Mouse (Mus musculus) heart, embryonic 16.5 days (tissue): ENCODE measurements around the gene Arhgef16. TPM values are rescaled to one million over a fixed set of nuclear protein-coding genes. Genes with fewer than 3 reads are reported as not detected.

Experiments
- ATAC-seq: fragments of 200-750 bp; cut with Nextera tagmentation; replicated peaks from 2 replicates; pipeline ENCODE4 v1.8.0; 2017; ENCODE audit warnings: moderate number of reproducible peaks; ENCODE audit not compliant: insufficient read depth, low FRiP score; ENCODE audit errors: extremely low read depth
- H3K27ac ChIP-seq: fragments of 300-500 bp; sonication (generic); 2 replicates; pipeline ENCODE4 v1.5.1; 2014; ENCODE audit warnings: mild to moderate bottlenecking, low read length, control low read depth, moderate library complexity
- H3K27me3 ChIP-seq: fragments of 300-500 bp; sonication (generic); 2 replicates; pipeline ENCODE4 v1.6.1; 2014; ENCODE audit warnings: low read length, mixed read lengths; ENCODE audit not compliant: control insufficient read depth, insufficient read depth
- H3K36me3 ChIP-seq: fragments of 300-500 bp; sonication (generic); 2 replicates; pipeline ENCODE4 v1.6.1; 2014; ENCODE audit not compliant: control insufficient read depth, insufficient read depth
- H3K4me1 ChIP-seq: fragments of 300-500 bp; sonication (generic); 2 replicates; pipeline ENCODE4 v1.6.1; 2014; ENCODE audit warnings: low read length, mixed read lengths; ENCODE audit not compliant: control insufficient read depth, insufficient read depth
- H3K4me2 ChIP-seq: fragments of 300-500 bp; sonication (generic); 2 replicates; pipeline ENCODE4 v1.6.1; 2014; ENCODE audit warnings: low read depth, mild to moderate bottlenecking, control low read depth, low read length
- H3K4me3 ChIP-seq: fragments of 300-500 bp; sonication (generic); 2 replicates; pipeline ENCODE4 v1.5.1; 2014; ENCODE audit warnings: mild to moderate bottlenecking, control low read depth, low read length
- H3K9ac ChIP-seq: fragments of 300-500 bp; sonication (generic); 2 replicates; pipeline ENCODE4 v1.6.1; 2014; ENCODE audit warnings: low read length, control low read depth
- H3K9me3 ChIP-seq: fragments of 300-500 bp; sonication (generic); replicated peaks from 2 replicates; pipeline ENCODE4 v1.6.1; 2016; ENCODE audit warnings: low read length; ENCODE audit not compliant: control insufficient read depth
- WGBS: fragments of 180-500 bp; shearing (Covaris S2); extraction: QIAGEN DNeasy Blood & Tissue Kit; methylation state at CpG from one replicate; pipeline ENCODE4 v1.1.7; 2014; 5-methylcytosine and 5-hydroxymethylcytosine counted together
- polyA plus RNA-seq: library from polyadenylated mRNA; unstranded; fragments of >200 nt; fragmentation: Nextera tagmentation; extraction: Ambion mirVana; gene quantifications from 2 replicates; pipeline ENCODE4 v1.2.1, GENCODE M21; 2015

Gene Arhgef16
- polyA plus RNA-seq, 1 experiment from 2014 or later: 4.3 TPM

GRCm38 (mm10) chr4:154262071-154262470 lies 39.4 kb downstream of the Arhgef16 start:
- Histone ChIP-seq H3K27me3 (no peaks in the 10 kb centered on the region), H3K9me3 (no peaks in the 10 kb centered on the region), H3K4me1 (no peaks in the 10 kb centered on the region), H3K9ac (no peak overlapping the region), H3K36me3 (no peaks in the 10 kb centered on the region), H3K4me3 (no peak overlapping the region), H3K27ac (no peak overlapping the region), H3K4me2 (no peak overlapping the region)
- ATAC-seq: no peak
- 39% methylated on average over 4 of the region's 4 CpGs for WGBS

- Histone ChIP-seq H3K27me3 (no peaks in the 10 kb centered on the region), H3K36me3 (no peaks in the 10 kb centered on the region), H3K9ac (no peak overlapping the region), H3K4me1 (no peaks in the 10 kb centered on the region), H3K4me3 (no peak overlapping the region), H3K27ac (no peak overlapping the region), H3K9me3 (no peaks in the 10 kb centered on the region), H3K4me2 (no peak overlapping the region)
- WGBS: 89% methylated on average over 5 of the region's 5 CpGs
- no peak for ATAC-seq
Measured at GRCm38 (mm10) chr4:154260755-154261154, 40.7 kb downstream of the Arhgef16 start.

- Histone ChIP-seq H3K27ac (no peak overlapping the region), H3K4me2 (no peak overlapping the region), H3K9ac (no peak overlapping the region), H3K27me3 (no peaks in the 10 kb centered on the region), H3K36me3 (no peaks in the 10 kb centered on the region), H3K4me3 (no peak overlapping the region), H3K4me1 (no peaks in the 10 kb centered on the region), H3K9me3 (no peaks in the 10 kb centered on the region)
- WGBS: 85% methylated on average over 20 of the region's 20 CpGs
- no peak for ATAC-seq
Measured at GRCm38 (mm10) chr4:154252537-154253255, 48.8 kb downstream of the Arhgef16 start.

- Histone ChIP-seq H3K9ac (no peak overlapping the region), H3K4me1 (0 out of 2 replicates have a peak, but pooled peaks cover 6% of the 10 kb centered on the region), H3K27me3 (no peaks in the 10 kb centered on the region), H3K27ac (no peak overlapping the region), H3K4me2 (no peak overlapping the region), H3K9me3 (no peaks in the 10 kb centered on the region), H3K4me3 (no peak overlapping the region), H3K36me3 (no peaks in the 10 kb centered on the region)
- 81% methylated on average over 8 of the region's 8 CpGs for WGBS
- no peak for ATAC-seq
Measured at GRCm38 (mm10) chr4:154249316-154249715, 52.2 kb downstream of the Arhgef16 start.

GRCm38 (mm10) chr4:154248092-154248805 lies 53.2 kb downstream of the Arhgef16 start:
- Histone ChIP-seq H3K4me1 (0 out of 2 replicates have a peak, but pooled peaks cover 6% of the 10 kb centered on the region), H3K4me3 (no peak overlapping the region), H3K9me3 (no peaks in the 10 kb centered on the region), H3K9ac (no peak overlapping the region), H3K27me3 (no peaks in the 10 kb centered on the region), H3K4me2 (no peak overlapping the region), H3K36me3 (no peaks in the 10 kb centered on the region), H3K27ac (no peak overlapping the region)
- no peak for ATAC-seq
- 76% methylated on average over 21 of the region's 21 CpGs for WGBS

- WGBS: 52% methylated on average over 22 of the region's 22 CpGs
- H3K27ac ChIP-seq: peak overlapping the region; percentile 39; the same call in 1 of the 2 replicates
- H3K4me3 ChIP-seq: no peak overlapping the region
Measured at GRCm38 (mm10) chr4:154247207-154248091, 54.0 kb downstream of the Arhgef16 start.

GRCm38 (mm10) chr4:154246115-154247040 lies 55.1 kb downstream of the Arhgef16 start:
- Histone ChIP-seq H3K4me1 (0 out of 2 replicates have a peak, but pooled peaks cover 6% of the 10 kb centered on the region), H3K27ac (peak overlapping the region; percentile 39; the same call in 1 of the 2 replicates), H3K4me3 (peak overlapping the region; percentile 45), H3K4me2 (peak overlapping the region; percentile 67), H3K36me3 (no peaks in the 10 kb centered on the region), H3K9ac (no peak overlapping the region), H3K9me3 (no peaks in the 10 kb centered on the region), H3K27me3 (no peaks in the 10 kb centered on the region)
- peak; percentile 63 for ATAC-seq
- WGBS: 8% methylated on average over 19 of the region's 19 CpGs

More at GRCm38 (mm10) chr4:154247207-154248091, 54.0 kb downstream of the Arhgef16 start:
- no peak overlapping the region for H3K9ac ChIP-seq
- H3K4me1 ChIP-seq: 0 out of 2 replicates have a peak, but pooled peaks cover 6% of the 10 kb centered on the region
- peak overlapping the region; percentile 67 for H3K4me2 ChIP-seq
- ATAC-seq: no peak
- no peaks in the 10 kb centered on the region for H3K27me3 ChIP-seq
- no peaks in the 10 kb centered on the region for H3K36me3 ChIP-seq
- no peaks in the 10 kb centered on the region for H3K9me3 ChIP-seq

GRCm38 (mm10) chr4:154245342-154245741 lies 56.1 kb downstream of the Arhgef16 start:
- WGBS: 75% methylated on average over 7 of the region's 7 CpGs
- Histone ChIP-seq H3K27me3 (no peaks in the 10 kb centered on the region), H3K9me3 (no peaks in the 10 kb centered on the region), H3K9ac (no peak overlapping the region), H3K27ac (0 out of 2 replicates have a peak overlapping the region, but pooled peaks have one; percentile 20), H3K36me3 (no peaks in the 10 kb centered on the region), H3K4me2 (no peak overlapping the region), H3K4me1 (0 out of 2 replicates have a peak, but pooled peaks cover 6% of the 10 kb centered on the region), H3K4me3 (no peak overlapping the region)
- ATAC-seq: no peak
